ENCODE assay signal across 21 mouse cellular contexts in the genomic region with DNA sequence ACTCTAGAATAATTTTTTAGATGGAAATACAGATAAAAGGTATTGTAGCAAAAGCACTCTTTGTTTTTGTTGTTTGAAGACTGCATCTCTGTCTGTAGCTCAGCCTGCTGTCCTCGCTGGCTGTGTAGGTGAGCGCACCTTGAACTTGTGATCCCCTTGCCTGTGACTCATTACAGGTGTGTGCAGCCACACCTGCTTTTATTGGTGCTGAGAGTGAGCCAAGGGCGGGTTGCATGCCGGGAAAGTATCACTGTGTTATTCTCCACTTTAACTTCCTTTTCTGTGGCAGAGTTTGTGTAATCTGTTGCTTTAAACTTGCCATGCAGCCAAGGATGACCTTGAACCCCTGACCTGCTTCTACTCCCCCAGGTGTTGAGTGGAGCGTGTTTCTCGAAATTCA. TPM values are rescaled to one million over a fixed set of nuclear protein-coding genes. Genes with fewer than 3 reads are reported as not detected.
DNase-seq lines count a peak whose midpoint lies in the region; ATAC-seq and TF ChIP-seq lines count a peak whose summit lies in the region.
"Had no signal": no experiment of that assay in that cellular context is flagged by ENCODE, and none has a peak within 500 bp of the region (broad histone marks: within the 10 kb centered on the region; RNA-seq: fewer than 3 reads in every experiment).

No protein-coding gene starts in this region.

- WGBS in kidney, embryonic 16.5 days, result 68% methylated on average over 6 of the region's 6 CpGs
- WGBS in small intestine, adult 2 months, result 29% methylated on average over 6 of the region's 6 CpGs

- H3K9ac ChIP-seq in kidney, embryonic 16.5 days (replicated peaks; ENCODE audit: low read length), result no peak overlapping the region
- H3K9ac ChIP-seq: forebrain, embryonic 13.5 days; forebrain, postnatal 0 days; heart, embryonic 15.5 days had no signal

- no peak overlapping the region for H3K4me3 ChIP-seq in kidney, embryonic 16.5 days (ENCODE audit: low read length)
- no peak overlapping the region for H3K4me3 ChIP-seq in small intestine, adult 2 months (ENCODE audit: low read depth, low read length)
- H3K4me3 ChIP-seq: embryonic facial prominence, embryonic 10.5 days; forebrain, embryonic 13.5 days; heart, adult 2 months; heart, embryonic 15.5 days had no signal

- H3K9me3 ChIP-seq in kidney, embryonic 16.5 days (ENCODE audit: low read length), result no peaks in the 10 kb centered on the region
- H3K9me3 ChIP-seq: embryonic facial prominence, embryonic 10.5 days; forebrain, embryonic 13.5 days; heart, embryonic 15.5 days had no signal

- TF ChIP-seq POLR2A in small intestine, adult 2 months (IDR thresholded peaks at IDR 0.05; ENCODE audit: low read depth, low read length), result no peak

- TF ChIP-seq CTCF in small intestine, adult 2 months (IDR thresholded peaks at IDR 0.05; ENCODE audit: extremely low read depth, insufficient read length, insufficient replicate concordance, low read depth, low read length), result no peak

- no peak overlapping the region for H3K27ac ChIP-seq in kidney, embryonic 16.5 days (ENCODE audit: low read length)
- peak overlapping the region; percentile 75 for H3K27ac ChIP-seq in small intestine, adult 2 months (ENCODE audit: insufficient read depth, low read depth, low read length)
- H3K27ac ChIP-seq: embryonic facial prominence, embryonic 10.5 days; forebrain, embryonic 13.5 days; heart, adult 2 months; heart, embryonic 15.5 days had no signal

- H3K4me1 ChIP-seq in kidney, embryonic 16.5 days (ENCODE audit: insufficient read depth, low read length), result no peaks in the 10 kb centered on the region
- peaks cover 14% of the 10 kb centered on the region; the same call in 1 of the 2 replicates for H3K4me1 ChIP-seq in small intestine, adult 2 months (ENCODE audit: control insufficient read depth, insufficient read depth, insufficient read length, low read length)
- H3K4me1 ChIP-seq: embryonic facial prominence, embryonic 10.5 days; forebrain, embryonic 13.5 days; heart, embryonic 15.5 days had no signal

- ATAC-seq in kidney, embryonic 16.5 days (ENCODE audit: low FRiP score, low TSS enrichment), result no peak
- ATAC-seq: activated CD4-positive, CD25-positive, alpha-beta regulatory T cell, adult 4 months; forebrain, embryonic 13.5 days; forebrain, postnatal 0 days; Patski had no signal

- DNase-seq in kidney, adult 11 months, result peak; percentile 31
- DNase-seq in urinary bladder, postnatal 14 days (ENCODE audit: low spot score), result peak; percentile 15
- DNase-seq in urinary bladder, adult 2 months (ENCODE audit: low spot score), result no peak
- peak; percentile 27 for DNase-seq in yolk sac, embryonic 10.5 days (ENCODE audit: low spot score)
- DNase-seq in layer of hippocampus, adult 8-10 months (ENCODE audit: low spot score in 2 of 2), result no peak
- no peak for DNase-seq in adrenal gland, postnatal 25 days
- DNase-seq: adrenal gland, postnatal 14 days; cerebellum, adult 18-20 months; cerebellum, adult 9-11 months; forebrain, postnatal 0 days; gastrocnemius, postnatal 14 days; heart, adult 2 months; heart, postnatal 14 days had no signal

- no peaks in the 10 kb centered on the region for H3K27me3 ChIP-seq in kidney, embryonic 16.5 days (ENCODE audit: insufficient read depth, low read length)
- no peaks in the 10 kb centered on the region for H3K27me3 ChIP-seq in small intestine, adult 2 months (ENCODE audit: control insufficient read depth, insufficient read depth, low read length)
- H3K27me3 ChIP-seq: forebrain, embryonic 13.5 days; heart, embryonic 15.5 days; Patski had no signal

- no peak overlapping the region for H3K4me2 ChIP-seq in kidney, embryonic 16.5 days (replicated peaks; ENCODE audit: low read depth, low read length)
- H3K4me2 ChIP-seq: forebrain, embryonic 13.5 days; heart, embryonic 11.5 days; heart, embryonic 15.5 days had no signal

- peaks cover 23% of the 10 kb centered on the region; the same call in 1 of the 2 replicates for H3K36me3 ChIP-seq in kidney, embryonic 16.5 days (ENCODE audit: insufficient read depth, low read length)
- peaks cover 67% of the 10 kb centered on the region for H3K36me3 ChIP-seq in small intestine, adult 2 months (ENCODE audit: control insufficient read depth, insufficient read depth, low read length)

RNA-seq across cellular contexts. Expression of a gene that starts 28.5 kb away (rescaled TPM):
- polyA plus RNA-seq in kidney, embryonic 16.5 days (2015; fragmentation: Nextera tagmentation; extraction: Ambion mirVana), result 15.6 and 16.1 TPM in 2 replicates
- polyA plus RNA-seq in urinary bladder, adult 2 months (2012; rRNA removed), result 12.0 and 12.7 TPM in 2 replicates
- polyA plus RNA-seq in small intestine, adult 2 months (2012; rRNA removed), result 35.2 and 111 TPM in 2 replicates
- total RNA-seq in layer of hippocampus, adult 8-10 months (2022), result 10 to 100 TPM; 35.0 to 41.8 (median 37.4) TPM
- 17.2 and 21.9 TPM in 2 replicates for total RNA-seq in adrenal gland, postnatal 25 days (2021)

RNA-seq across cellular contexts. Expression of a gene that starts 31.3 kb away (rescaled TPM):
- 137 and 139 TPM in 2 replicates for polyA plus RNA-seq in kidney, embryonic 16.5 days (2015; fragmentation: Nextera tagmentation; extraction: Ambion mirVana)
- polyA plus RNA-seq in urinary bladder, adult 2 months (2012; rRNA removed), result 122 and 128 TPM in 2 replicates
- polyA plus RNA-seq in small intestine, adult 2 months (2012; rRNA removed), result 47.2 and 75.8 TPM in 2 replicates
- 100 to 1,000 TPM; 117 to 140 (median 130) TPM for total RNA-seq in layer of hippocampus, adult 8-10 months (2022)
- total RNA-seq in adrenal gland, postnatal 25 days (2021), result 95.3 and 110 TPM in 2 replicates

Comparison
In these comparisons a context has a peak if more than half of its experiments do, and no peak if none do; other contexts are left out.
1. DNase-seq: peak in kidney, adult 11 months (single experiment), urinary bladder, postnatal 14 days (single experiment) and yolk sac, embryonic 10.5 days (single experiment); none in urinary bladder, adult 2 months (single experiment), layer of hippocampus, adult 8-10 months (0 of 2) and adrenal gland, postnatal 25 days (single experiment).